Mouse (Mus musculus) common myeloid progenitor, adult 5-6 weeks (primary cell): ENCODE measurements around the gene Rangap1. TPM values are rescaled to one million over a fixed set of nuclear protein-coding genes. Genes with fewer than 3 reads are reported as not detected.
A peak's percentile ranks its signal among the peaks of the same experiment; 100 is the strongest.

ENCODE experiments used
- ATAC-seq: replicated peaks from 2 replicates; pipeline ENCODE4 v1.8.0; 2016; ENCODE audit warnings: low read depth, mild to moderate bottlenecking, moderate TSS enrichment, inconsistent platforms; ENCODE audit not compliant: poor library complexity, severe bottlenecking
- total RNA-seq: library from RNA; stranded (forward); fragments of 200-1000, 187-1606 nt; gene quantifications from 2 replicates; pipeline ENCODE4 v1.2.3, GENCODE M21; 2017

Gene Rangap1
- total RNA-seq, 1 experiment from 2014 or later = 113 TPM

- ATAC-seq = no peak
These were observed 45.2 kb downstream of the Rangap1 start for GRCm38 (mm10) chr15:81700161-81700560.

- ATAC-seq = peak; percentile 20; the same call in 1 of the 2 replicates
These were observed 46.8 kb downstream of the Rangap1 start for GRCm38 (mm10) chr15:81698532-81698931.

GRCm38 (mm10) chr15:81697847-81698246, 47.5 kb downstream of the Rangap1 start:
- ATAC-seq = no peak

GRCm38 (mm10) chr15:81697175-81697574, 48.2 kb downstream of the Rangap1 start, which contains the start of gene Chadl:
TSS of gene Chadl (minus strand) at chr15:81697287.
- no peak for ATAC-seq

GRCm38 (mm10) chr15:81694891-81695290, 50.4 kb downstream of the Rangap1 start:
- no peak for ATAC-seq

GRCm38 (mm10) chr15:81693967-81694881, 51.1 kb downstream of the Rangap1 start:
- ATAC-seq = peak; percentile 84

- ATAC-seq = no peak
These were observed 51.9 kb downstream of the Rangap1 start for GRCm38 (mm10) chr15:81693366-81693966.

- ATAC-seq = no peak
These were observed 65.0 kb downstream of the Rangap1 start for GRCm38 (mm10) chr15:81680301-81680805.

- no peak for ATAC-seq
These were observed 68.7 kb downstream of the Rangap1 start for GRCm38 (mm10) chr15:81676637-81677036.

GRCm38 (mm10) chr15:81670231-81670640, 75.1 kb downstream of the Rangap1 start:
- ATAC-seq = peak; percentile 78

- no peak for ATAC-seq
These were observed 78.4 kb downstream of the Rangap1 start for GRCm38 (mm10) chr15:81666957-81667356.

GRCm38 (mm10) chr15:81663697-81664561, 81.4 kb downstream of the Rangap1 start, which contains the start of gene L3mbtl2:
TSS of gene L3mbtl2 (plus strand) at chr15:81663889.
- ATAC-seq = peak; percentile 98

- ATAC-seq = no peak
These were observed 82.0 kb downstream of the Rangap1 start for GRCm38 (mm10) chr15:81663281-81663680.

- ATAC-seq = no peak
These were observed 83.6 kb downstream of the Rangap1 start for GRCm38 (mm10) chr15:81661701-81662100.

Other genes starting within 250 kb of the Rangap1 start
- 37.0 and 45.9 TPM in 2 replicates for gene Ep300, start 160.2 kb downstream of the Rangap1 start, total RNA-seq
- 26.7 and 31.7 TPM in 2 replicates for gene L3mbtl2, start 81.6 kb downstream of the Rangap1 start, total RNA-seq
- not detected in 2 replicates for gene Chadl, start 48.2 kb downstream of the Rangap1 start, total RNA-seq
- 27.9 and 31.5 TPM in 2 replicates for gene Zc3h7b, start 473 bp downstream of the Rangap1 start, total RNA-seq
- 11.3 and 20.6 TPM in 2 replicates for gene Tef, start 56.9 kb upstream of the Rangap1 start, total RNA-seq
- gene Tob2, start 113.3 kb upstream of the Rangap1 start, total RNA-seq = 26.1 and 27.0 TPM in 2 replicates
- gene Phf5a, start 126.4 kb upstream of the Rangap1 start, total RNA-seq = 65.8 and 125 TPM in 2 replicates
- 132 and 149 TPM in 2 replicates for gene Aco2, start 126.8 kb upstream of the Rangap1 start, total RNA-seq
- gene Polr3h, start 180.7 kb upstream of the Rangap1 start, total RNA-seq = 52.6 and 64.6 TPM in 2 replicates
- gene Csdc2, start 191.2 kb upstream of the Rangap1 start, total RNA-seq = not detected in 2 replicates
- gene Pmm1, start 215.4 kb upstream of the Rangap1 start, total RNA-seq = 15.1 and 17.1 TPM in 2 replicates
- not detected in 2 replicates for gene 1700029P11Rik, start 235.0 kb upstream of the Rangap1 start, total RNA-seq
- 409 and 444 TPM in 2 replicates for gene Xrcc6, start 242.3 kb upstream of the Rangap1 start, total RNA-seq